Mouse (Mus musculus): ENCODE results near the gene Cacna2d3. TPM values are rescaled to one million over a fixed set of nuclear protein-coding genes. Genes with fewer than 3 reads are reported as not detected.

The Cacna2d3 gene
- polyA plus RNA-seq, 1 experiment from 2014 or later, result 0.39 TPM

DNA sequence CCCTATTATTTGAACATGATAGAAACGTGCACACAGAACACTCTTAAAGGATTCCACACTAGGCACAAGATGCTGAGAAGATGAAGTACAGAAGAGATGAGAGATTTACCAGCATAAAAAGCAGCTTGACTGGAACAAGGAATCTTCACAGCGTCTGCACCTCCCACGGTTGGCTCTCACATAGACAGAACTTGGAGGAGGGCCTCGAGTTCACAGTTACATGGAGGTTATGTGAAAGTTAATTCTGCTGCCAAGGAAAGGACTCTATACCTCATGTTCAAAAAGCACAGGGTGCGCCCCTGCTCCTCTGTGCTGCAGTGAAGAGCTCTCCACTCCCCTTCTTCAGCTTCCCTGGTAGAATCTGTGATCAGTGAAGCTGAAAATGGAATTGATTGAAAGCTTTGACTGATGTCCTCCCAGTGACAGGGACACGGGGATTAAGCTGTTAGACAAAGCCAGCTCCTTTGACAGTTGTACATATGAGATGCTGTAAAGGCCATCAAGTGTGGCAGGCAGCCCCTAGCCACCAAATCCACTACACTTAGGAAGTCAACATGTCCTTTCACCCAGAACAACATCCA lies 243.2 kb downstream of the Cacna2d3 start:
- ATAC-seq (replicated peaks; ENCODE audit: insufficient number of reproducible peaks, insufficient read depth, low FRiP score, low read depth), result no peak
- Histone ChIP-seq H3K36me3 (no peaks in the 10 kb centered on the region), H3K27me3 (no peaks in the 10 kb centered on the region), H3K4me2 (no peak overlapping the region), H3K27ac (no peak overlapping the region), H3K4me1 (replicated peaks) (no peaks in the 10 kb centered on the region), H3K9me3 (replicated peaks) (no peaks in the 10 kb centered on the region), H3K9ac (no peak overlapping the region), H3K4me3 (no peak overlapping the region)
- WGBS, result 61% methylated on average over 6 of the region's 6 CpGs

DNA sequence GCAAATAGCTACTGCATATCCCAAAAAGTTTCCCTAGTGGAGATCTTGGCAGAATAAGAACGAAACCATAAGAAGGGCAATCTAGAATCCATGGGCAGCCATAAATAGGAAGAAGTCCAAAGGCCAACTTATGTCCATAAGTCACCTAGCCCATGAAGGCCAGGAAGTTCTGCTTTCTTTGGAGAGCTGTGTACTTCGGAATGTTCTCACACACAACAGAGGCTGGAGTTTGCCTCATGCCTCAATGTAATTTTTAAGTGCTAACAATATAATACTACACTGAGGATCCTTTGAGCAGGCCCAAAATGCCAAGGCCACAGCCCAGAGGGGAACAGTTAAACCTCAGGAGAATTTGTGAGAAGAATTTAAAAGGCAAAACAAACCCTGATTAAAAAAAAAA lies 257.4 kb downstream of the Cacna2d3 start:
- Histone ChIP-seq H3K27me3 (no peaks in the 10 kb centered on the region), H3K27ac (no peak overlapping the region), H3K9ac (no peak overlapping the region), H3K36me3 (no peaks in the 10 kb centered on the region), H3K4me2 (no peak overlapping the region), H3K9me3 (replicated peaks) (no peaks in the 10 kb centered on the region), H3K4me1 (replicated peaks) (no peaks in the 10 kb centered on the region), H3K4me3 (no peak overlapping the region)
- no peak for ATAC-seq (replicated peaks; ENCODE audit: insufficient number of reproducible peaks, insufficient read depth, low FRiP score, low read depth)
- WGBS, result 85% methylated on average over 2 of the region's 2 CpGs

DNA sequence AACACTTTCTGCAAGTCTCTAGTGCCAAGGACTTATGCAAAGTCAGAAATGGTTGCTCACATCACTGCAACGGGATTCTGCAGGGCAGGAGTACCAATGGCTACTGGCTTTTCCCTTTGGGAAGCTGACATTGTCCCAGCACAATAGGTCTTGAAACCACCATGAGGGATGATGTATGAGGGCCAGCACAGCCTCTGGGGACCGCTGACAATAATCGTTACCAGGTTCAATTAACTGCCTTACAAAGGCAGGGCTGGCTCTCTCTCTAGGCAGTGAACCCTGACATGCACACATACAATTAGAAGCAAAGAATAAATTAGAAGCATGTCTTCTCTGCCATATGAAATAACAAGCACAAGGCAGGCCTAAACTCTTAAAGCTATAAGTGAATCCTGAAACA lies 272.5 kb downstream of the Cacna2d3 start:
- Histone ChIP-seq H3K4me1 (replicated peaks) (no peaks in the 10 kb centered on the region), H3K4me3 (no peak overlapping the region), H3K9me3 (replicated peaks) (no peaks in the 10 kb centered on the region), H3K27me3 (no peaks in the 10 kb centered on the region), H3K4me2 (no peak overlapping the region), H3K9ac (no peak overlapping the region), H3K27ac (no peak overlapping the region), H3K36me3 (no peaks in the 10 kb centered on the region)
- whole genome bisulfite sequencing, result 79% methylated on average over 3 of the region's 3 CpGs
- ATAC-seq (replicated peaks; ENCODE audit: insufficient number of reproducible peaks, insufficient read depth, low FRiP score, low read depth), result no peak

DNA sequence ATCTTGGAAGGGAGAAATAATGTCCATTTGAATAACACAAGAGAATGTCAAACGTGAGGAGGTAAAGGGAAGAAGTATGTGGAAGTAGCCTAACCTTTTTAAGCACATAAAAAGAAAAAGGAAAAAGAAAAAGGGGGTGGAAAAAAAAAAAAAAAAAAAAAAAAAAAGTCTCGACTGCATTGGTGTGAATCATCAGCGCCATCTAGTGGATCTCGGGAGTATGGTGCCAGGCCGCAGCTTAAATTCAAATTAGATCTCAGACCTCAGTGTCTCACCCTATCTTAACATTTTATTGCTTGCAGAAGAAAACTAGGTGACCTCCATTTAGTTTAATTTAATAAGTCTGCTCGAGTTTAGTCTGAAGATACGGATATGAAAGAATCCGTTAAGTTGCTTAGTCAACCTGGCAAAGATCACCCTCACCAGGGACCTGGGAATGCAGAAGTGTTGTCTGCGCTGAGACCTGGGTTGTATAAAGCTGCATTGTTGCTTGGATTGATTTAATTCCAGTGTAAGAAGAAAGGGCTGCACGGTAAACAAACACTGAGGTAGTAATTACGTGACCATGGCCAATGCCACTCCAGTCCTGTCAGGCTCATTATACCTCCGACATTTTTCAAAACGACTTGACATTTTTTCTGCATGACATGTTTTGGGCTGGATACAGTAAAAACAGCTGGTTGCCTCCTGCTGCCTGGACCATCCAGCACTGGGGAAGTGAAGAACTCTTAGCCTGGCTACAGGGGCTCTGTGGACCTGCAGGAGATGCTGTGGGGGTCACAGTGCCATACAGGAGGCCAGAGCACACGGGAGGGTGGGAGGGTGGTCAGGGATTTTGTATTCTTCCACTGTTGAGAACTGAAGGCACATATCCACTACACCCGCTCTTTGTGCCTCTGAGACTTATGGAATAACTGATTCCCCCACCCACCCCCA lies 278.3 kb downstream of the Cacna2d3 start:
- Histone ChIP-seq H3K4me2 (no peak overlapping the region), H3K9me3 (replicated peaks) (no peaks in the 10 kb centered on the region), H3K9ac (no peak overlapping the region), H3K4me1 (replicated peaks) (peaks cover 8% of the 10 kb centered on the region; the same call in 1 of the 2 replicates), H3K36me3 (no peaks in the 10 kb centered on the region), H3K27me3 (no peaks in the 10 kb centered on the region), H3K4me3 (no peak overlapping the region), H3K27ac (no peak overlapping the region)
- no peak for ATAC-seq (replicated peaks; ENCODE audit: insufficient number of reproducible peaks, insufficient read depth, low FRiP score, low read depth)
- WGBS, result 31% methylated on average over 15 of the region's 15 CpGs

DNA sequence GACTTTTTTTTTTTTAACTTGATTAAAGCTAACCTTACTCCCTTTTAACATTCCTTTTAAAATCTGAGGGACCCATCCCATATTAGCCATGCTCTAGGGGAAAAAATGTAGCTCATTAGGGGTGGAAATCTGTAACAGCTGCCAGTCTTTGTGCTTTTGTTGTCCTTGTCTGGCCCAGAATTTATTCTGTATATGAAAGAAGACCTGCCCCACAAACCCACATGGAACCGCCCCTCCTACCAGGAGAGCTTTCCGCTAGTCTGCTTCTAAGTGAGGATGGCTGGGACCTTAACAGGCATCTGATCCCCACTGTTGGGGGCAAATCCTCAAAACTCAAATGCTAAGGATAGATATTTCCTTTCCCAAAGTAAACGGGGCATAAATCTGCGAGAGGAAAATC lies 279.2 kb downstream of the Cacna2d3 start:
- H3K4me2 ChIP-seq, result no peak overlapping the region
- 45% methylated on average over 4 of the region's 4 CpGs for WGBS
- no peak for ATAC-seq (replicated peaks; ENCODE audit: insufficient number of reproducible peaks, insufficient read depth, low FRiP score, low read depth)

DNA sequence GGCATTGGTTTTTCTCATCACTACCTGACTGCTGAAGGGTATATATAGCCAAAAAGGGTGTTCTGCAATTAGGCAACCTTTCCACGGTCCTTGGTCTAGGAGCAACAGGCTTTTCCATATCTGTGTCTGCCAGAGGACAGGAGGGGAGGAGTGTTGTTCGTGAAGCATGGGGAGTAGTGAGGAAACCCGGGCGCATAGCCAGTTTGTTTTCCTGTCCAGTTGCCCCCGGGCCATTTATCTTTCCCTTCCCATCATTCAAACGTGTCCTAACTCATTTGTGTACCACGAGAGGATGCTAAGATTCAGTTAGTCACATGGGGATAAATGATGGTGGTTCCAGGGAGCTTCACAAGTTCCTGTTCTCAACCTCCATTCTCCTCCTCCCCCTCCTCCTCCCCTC lies 283.0 kb downstream of the Cacna2d3 start:
- no peaks in the 10 kb centered on the region for H3K9me3 ChIP-seq (replicated peaks)
- 33% methylated on average over 7 of the region's 7 CpGs for WGBS
- no peaks in the 10 kb centered on the region for H3K27me3 ChIP-seq
- ATAC-seq (replicated peaks; ENCODE audit: insufficient number of reproducible peaks, insufficient read depth, low FRiP score, low read depth), result 0 out of 2 replicates have a peak, but pooled peaks have one; percentile 10
- no peaks in the 10 kb centered on the region for H3K36me3 ChIP-seq
- no peak overlapping the region for H3K9ac ChIP-seq
- H3K4me1 ChIP-seq (replicated peaks), result peaks cover 12% of the 10 kb centered on the region; the same call in 1 of the 2 replicates
- H3K27ac ChIP-seq, result no peak overlapping the region
- no peak overlapping the region for H3K4me3 ChIP-seq
- H3K4me2 ChIP-seq, result no peak overlapping the region

More for the DNA sequence above, 279.2 kb downstream of the Cacna2d3 start:
- Histone ChIP-seq H3K36me3 (no peaks in the 10 kb centered on the region), H3K4me1 (replicated peaks) (peaks cover 12% of the 10 kb centered on the region; the same call in 1 of the 2 replicates), H3K27me3 (no peaks in the 10 kb centered on the region), H3K9me3 (replicated peaks) (no peaks in the 10 kb centered on the region), H3K4me3 (no peak overlapping the region), H3K27ac (no peak overlapping the region), H3K9ac (no peak overlapping the region)

DNA sequence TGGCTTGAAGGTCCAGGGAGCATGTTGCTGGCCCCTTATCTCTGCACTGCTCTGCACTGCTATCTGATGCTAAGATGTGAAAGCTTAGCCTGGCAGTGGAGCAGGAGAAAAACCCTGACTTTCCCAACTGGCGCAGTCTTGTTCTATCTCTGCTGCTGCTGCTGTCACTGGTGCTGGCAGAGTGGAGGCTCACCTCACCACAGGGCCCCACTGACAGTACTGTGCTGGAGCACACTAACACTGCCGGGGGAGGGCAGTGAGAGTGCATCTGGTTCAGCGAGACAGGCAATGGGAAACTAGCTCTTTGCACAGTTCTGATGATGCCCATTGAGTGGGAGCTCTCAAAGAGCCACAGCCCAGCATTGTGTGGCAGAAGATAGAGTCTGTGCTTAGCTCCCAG lies 283.4 kb downstream of the Cacna2d3 start:
- Histone ChIP-seq H3K27ac (no peak overlapping the region), H3K36me3 (no peaks in the 10 kb centered on the region), H3K9me3 (replicated peaks) (no peaks in the 10 kb centered on the region), H3K27me3 (no peaks in the 10 kb centered on the region), H3K4me3 (no peak overlapping the region), H3K4me1 (replicated peaks) (peaks cover 12% of the 10 kb centered on the region; the same call in 1 of the 2 replicates), H3K9ac (no peak overlapping the region), H3K4me2 (no peak overlapping the region)
- 0 out of 2 replicates have a peak, but pooled peaks have one; percentile 18 for ATAC-seq (replicated peaks; ENCODE audit: insufficient number of reproducible peaks, insufficient read depth, low FRiP score, low read depth)
- WGBS, result 39% methylated on average over 3 of the region's 3 CpGs

DNA sequence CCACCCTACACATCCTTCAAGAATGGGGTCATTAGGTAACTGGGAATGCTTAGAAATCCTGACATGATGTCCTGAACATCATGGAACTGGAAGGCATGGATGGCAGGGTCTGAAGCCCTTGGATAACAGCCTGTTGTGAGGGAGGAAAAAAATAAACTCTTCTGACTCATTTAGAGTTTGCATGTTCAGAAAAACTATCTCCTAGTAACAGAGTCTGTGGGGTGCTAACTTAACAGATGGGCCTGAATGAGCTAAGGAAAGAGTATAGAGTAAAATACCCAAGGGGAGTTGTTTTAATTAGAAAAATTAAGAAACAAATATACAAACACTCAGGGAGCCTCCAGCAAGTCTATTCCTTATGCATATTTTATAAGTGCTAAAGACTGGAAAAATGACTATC lies 286.5 kb downstream of the Cacna2d3 start:
- no peak overlapping the region for H3K4me3 ChIP-seq
- H3K9me3 ChIP-seq (replicated peaks), result no peaks in the 10 kb centered on the region
- no peaks in the 10 kb centered on the region for H3K27me3 ChIP-seq
- H3K9ac ChIP-seq, result no peak overlapping the region
- H3K4me1 ChIP-seq (replicated peaks), result peaks cover 8% of the 10 kb centered on the region; the same call in 1 of the 2 replicates
- no peak overlapping the region for H3K4me2 ChIP-seq
- H3K27ac ChIP-seq, result no peak overlapping the region
- ATAC-seq (replicated peaks; ENCODE audit: insufficient number of reproducible peaks, insufficient read depth, low FRiP score, low read depth), result no peak
- no peaks in the 10 kb centered on the region for H3K36me3 ChIP-seq

DNA sequence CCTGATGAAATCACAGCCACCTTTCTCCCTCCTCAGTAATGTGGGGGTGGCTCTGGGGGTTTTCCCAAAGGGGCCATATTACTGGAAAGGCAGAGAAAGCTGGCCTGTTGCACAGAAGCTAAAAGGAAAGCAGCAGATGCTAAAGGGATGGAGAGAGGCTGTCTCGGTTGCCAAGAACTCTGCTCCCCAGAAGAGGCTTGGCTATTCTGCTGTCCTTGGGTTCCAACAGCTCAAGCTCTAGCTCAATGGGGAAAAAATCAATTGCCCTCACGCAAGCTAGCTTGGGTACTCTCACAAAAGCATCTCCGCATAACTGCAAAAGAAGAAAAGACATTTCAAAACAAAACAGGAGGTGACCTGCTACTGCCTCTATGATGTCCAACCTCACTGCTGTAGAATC lies 287.9 kb downstream of the Cacna2d3 start:
- ATAC-seq (replicated peaks; ENCODE audit: insufficient number of reproducible peaks, insufficient read depth, low FRiP score, low read depth), result no peak
- Histone ChIP-seq H3K9ac (no peak overlapping the region), H3K4me1 (replicated peaks) (peaks cover 8% of the 10 kb centered on the region; the same call in 1 of the 2 replicates), H3K9me3 (replicated peaks) (no peaks in the 10 kb centered on the region), H3K36me3 (no peaks in the 10 kb centered on the region), H3K27ac (no peak overlapping the region), H3K4me3 (no peak overlapping the region), H3K27me3 (no peaks in the 10 kb centered on the region), H3K4me2 (no peak overlapping the region)
- 80% methylated on average over 3 of the region's 3 CpGs for WGBS

DNA sequence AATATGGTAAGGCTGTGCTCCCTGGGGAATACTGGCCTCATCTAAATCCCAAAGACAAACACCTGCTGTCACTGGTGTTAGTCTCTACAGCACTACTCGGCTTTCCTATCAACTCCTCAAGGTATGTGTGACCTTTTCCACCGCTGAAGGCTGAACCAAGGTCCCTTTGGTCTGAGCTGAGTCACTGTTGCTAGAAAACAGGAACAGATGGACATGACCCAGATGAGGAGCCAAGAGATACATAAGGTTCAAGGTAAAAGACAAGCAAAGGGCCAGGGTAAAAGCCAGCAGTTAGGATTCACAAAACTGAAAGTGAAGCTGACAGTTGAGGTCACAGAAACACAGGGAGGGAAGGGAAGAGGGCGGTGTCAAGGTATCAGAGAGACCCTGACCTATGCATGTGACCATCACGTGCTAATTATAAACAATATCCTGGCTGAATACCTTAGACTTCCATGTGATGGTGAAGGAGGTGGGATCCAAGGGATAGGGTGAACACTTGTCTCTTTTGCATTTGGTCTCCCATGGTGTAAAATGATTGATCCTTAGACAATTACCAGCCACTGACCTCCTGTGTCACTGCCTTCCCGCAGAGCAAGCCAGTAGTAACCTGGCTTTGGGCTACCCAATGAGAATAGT lies 288.5 kb downstream of the Cacna2d3 start:
- Histone ChIP-seq H3K4me2 (no peak overlapping the region), H3K27ac (no peak overlapping the region), H3K36me3 (no peaks in the 10 kb centered on the region), H3K4me3 (no peak overlapping the region), H3K9me3 (replicated peaks) (no peaks in the 10 kb centered on the region), H3K27me3 (no peaks in the 10 kb centered on the region), H3K4me1 (replicated peaks) (peaks cover 2% of the 10 kb centered on the region; the same call in 1 of the 2 replicates), H3K9ac (no peak overlapping the region)
- 53% methylated on average over 5 of the region's 5 CpGs for WGBS
- no peak for ATAC-seq (replicated peaks; ENCODE audit: insufficient number of reproducible peaks, insufficient read depth, low FRiP score, low read depth)

DNA sequence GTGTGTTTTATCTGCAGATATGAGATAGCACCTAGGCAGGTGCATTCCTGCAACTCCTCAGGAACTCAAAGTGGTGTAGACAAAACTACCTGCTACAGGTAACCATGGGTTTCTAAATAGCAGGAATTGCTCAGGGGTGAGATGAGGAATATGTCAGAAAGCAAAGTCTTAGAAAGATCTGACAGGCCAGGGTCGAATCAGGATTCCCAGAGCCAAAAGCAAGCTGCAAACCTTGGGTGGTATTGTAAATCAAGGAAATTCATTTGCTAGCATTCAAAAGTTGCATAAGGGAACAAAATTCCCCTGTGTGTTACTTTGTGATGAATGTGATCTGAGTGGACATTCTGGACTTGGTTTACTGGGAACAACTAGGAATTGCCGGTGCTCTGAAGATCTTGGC lies 291.9 kb downstream of the Cacna2d3 start:
- H3K27me3 ChIP-seq, result no peaks in the 10 kb centered on the region
- H3K4me1 ChIP-seq (replicated peaks), result no peaks in the 10 kb centered on the region
- H3K36me3 ChIP-seq, result no peaks in the 10 kb centered on the region
- no peak overlapping the region for H3K9ac ChIP-seq
- H3K4me3 ChIP-seq, result no peak overlapping the region
- H3K9me3 ChIP-seq (replicated peaks), result no peaks in the 10 kb centered on the region
- no peak for ATAC-seq (replicated peaks; ENCODE audit: insufficient number of reproducible peaks, insufficient read depth, low FRiP score, low read depth)
- H3K27ac ChIP-seq, result no peak overlapping the region
- H3K4me2 ChIP-seq, result no peak overlapping the region
- WGBS, result 69% methylated on average over 2 of the region's 2 CpGs

Measured in heart, embryonic 15.5 days (tissue).